Mouse (Mus musculus) heart, embryonic 10.5 days (tissue): ENCODE results near the gene Fbln2. TPM values are rescaled to one million over a fixed set of nuclear protein-coding genes. Genes with fewer than 3 reads are reported as not detected.

Experiments
- DNase-seq: peaks from one replicate; pipeline ENCODE4 v3.0.0-alpha.2; 2017; ENCODE audit warnings: low spot score
- H3K27ac ChIP-seq: fragments of 300-500 bp; sonication (generic); 2 replicates; pipeline ENCODE4 v1.5.1; 2016; ENCODE audit warnings: mild to moderate bottlenecking
- H3K27me3 ChIP-seq: fragments of 300-500 bp; sonication (generic); 2 replicates; pipeline ENCODE4 v1.6.1; 2016; ENCODE audit warnings: mild to moderate bottlenecking; ENCODE audit not compliant: poor library complexity, insufficient read depth, severe bottlenecking
- H3K36me3 ChIP-seq: fragments of 300-500 bp; sonication (generic); 2 replicates; pipeline ENCODE4 v1.6.1; 2016; ENCODE audit warnings: mild to moderate bottlenecking, moderate library complexity
- H3K4me1 ChIP-seq: fragments of 300-500 bp; sonication (generic); 2 replicates; pipeline ENCODE4 v1.6.1; 2016; ENCODE audit warnings: mild to moderate bottlenecking
- H3K4me3 ChIP-seq: fragments of 300-500 bp; sonication (generic); 2 replicates; pipeline ENCODE4 v1.5.1; 2016; ENCODE audit warnings: mild to moderate bottlenecking, moderate library complexity
- H3K9me3 ChIP-seq: fragments of 300-500 bp; sonication (generic); 2 replicates; pipeline ENCODE4 v1.6.1; 2016; ENCODE audit warnings: mild to moderate bottlenecking, moderate library complexity
- WGBS: fragments of 180-500 bp; shearing (Covaris S2); methylation state at CpG from one replicate; pipeline ENCODE4 v1.1.7; 2016; 5-methylcytosine and 5-hydroxymethylcytosine counted together
- polyA plus RNA-seq: library from polyadenylated mRNA; unstranded; fragments of >200 nt; fragmentation: Nextera tagmentation; extraction: Ambion mirVana; gene quantifications from 2 replicates; pipeline ENCODE4 v1.2.1, GENCODE M21; 2016

Fbln2 gene
- polyA plus RNA-seq, 1 experiment from 2014 or later = 99.3 TPM

DNA sequence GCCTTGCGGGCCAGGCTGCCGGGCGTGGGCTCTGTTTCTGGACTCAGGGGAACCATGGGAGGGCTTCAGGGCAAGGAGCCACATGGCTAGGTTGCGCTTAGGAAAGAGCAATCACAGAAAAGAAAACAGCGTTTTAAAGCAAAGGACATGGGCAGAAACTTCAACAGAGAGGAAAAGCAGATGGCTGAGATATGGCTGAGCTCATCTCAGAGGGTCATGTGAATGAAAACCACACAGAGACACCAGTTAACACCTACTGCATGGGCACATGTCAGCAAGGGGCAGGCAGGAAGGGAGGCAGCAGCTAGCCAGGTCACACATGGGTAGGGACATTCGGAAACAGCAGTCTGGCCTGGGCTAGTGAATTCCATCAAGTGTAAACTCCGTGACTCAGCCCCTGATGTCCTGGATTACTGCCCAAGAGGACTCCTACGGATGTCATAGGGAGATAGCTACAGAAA lies 10.3 kb upstream of the Fbln2 start:
- Histone ChIP-seq H3K27ac (peak overlapping the region; percentile 79; the same call in 1 of the 2 replicates), H3K27me3 (peaks cover 27% of the 10 kb centered on the region), H3K36me3 (no peaks in the 10 kb centered on the region), H3K4me1 (peaks cover 13% of the 10 kb centered on the region), H3K9me3 (no peaks in the 10 kb centered on the region), H3K4me3 (no peak overlapping the region)
- DNase-seq = no peak
- WGBS = 65% methylated on average over 8 of the region's 8 CpGs

DNA sequence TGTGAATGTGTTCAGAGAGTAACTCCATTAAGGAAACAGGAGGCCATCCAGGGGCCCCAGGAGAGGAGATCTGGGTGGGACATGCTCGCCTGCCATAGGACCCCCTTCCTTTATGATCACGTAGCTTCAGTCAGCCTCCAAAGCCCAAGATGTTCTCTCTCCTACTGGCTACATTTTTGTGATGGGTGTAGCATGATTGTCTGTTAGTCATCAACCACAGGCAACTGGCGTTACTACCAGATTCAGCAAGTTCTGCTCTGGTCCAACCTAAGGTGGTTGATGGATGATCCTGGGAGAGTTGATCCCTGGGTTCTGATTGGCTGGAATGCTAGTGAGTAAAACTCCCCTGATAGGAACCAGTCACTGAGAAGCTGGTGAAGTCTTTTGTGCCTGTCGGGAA lies 9.7 kb upstream of the Fbln2 start:
- Histone ChIP-seq H3K9me3 (no peaks in the 10 kb centered on the region), H3K4me3 (no peak overlapping the region), H3K36me3 (no peaks in the 10 kb centered on the region), H3K27ac (no peak overlapping the region), H3K4me1 (peaks cover 13% of the 10 kb centered on the region), H3K27me3 (peaks cover 20% of the 10 kb centered on the region)
- 74% methylated on average over 4 of the region's 4 CpGs for whole genome bisulfite sequencing
- no peak for DNase-seq

DNA sequence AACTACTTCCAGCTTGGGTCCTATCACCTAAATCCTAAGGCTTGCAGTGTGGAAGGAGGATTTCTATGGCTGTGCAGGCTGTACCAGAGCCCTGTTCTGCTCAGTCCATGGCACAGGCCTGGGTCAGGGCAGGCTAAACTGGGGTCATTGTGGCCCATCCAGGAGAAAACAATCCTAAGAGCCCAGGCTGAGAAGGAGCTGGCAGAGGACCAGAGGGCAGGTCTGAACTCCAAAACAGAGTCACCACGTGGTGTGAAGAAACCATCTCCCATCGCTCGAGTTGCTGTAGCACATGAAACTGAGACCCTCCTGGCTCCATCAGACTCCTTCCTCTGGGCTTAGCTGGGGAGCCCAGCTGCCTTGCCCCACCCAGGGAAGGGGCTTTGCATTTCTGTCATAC lies 6.9 kb upstream of the Fbln2 start:
- Histone ChIP-seq H3K4me3 (no peak overlapping the region), H3K9me3 (no peaks in the 10 kb centered on the region), H3K27me3 (no peaks in the 10 kb centered on the region), H3K27ac (no peak overlapping the region), H3K4me1 (peaks cover 26% of the 10 kb centered on the region), H3K36me3 (no peaks in the 10 kb centered on the region)
- 73% methylated on average over 3 of the region's 3 CpGs for WGBS
- no peak for DNase-seq

DNA sequence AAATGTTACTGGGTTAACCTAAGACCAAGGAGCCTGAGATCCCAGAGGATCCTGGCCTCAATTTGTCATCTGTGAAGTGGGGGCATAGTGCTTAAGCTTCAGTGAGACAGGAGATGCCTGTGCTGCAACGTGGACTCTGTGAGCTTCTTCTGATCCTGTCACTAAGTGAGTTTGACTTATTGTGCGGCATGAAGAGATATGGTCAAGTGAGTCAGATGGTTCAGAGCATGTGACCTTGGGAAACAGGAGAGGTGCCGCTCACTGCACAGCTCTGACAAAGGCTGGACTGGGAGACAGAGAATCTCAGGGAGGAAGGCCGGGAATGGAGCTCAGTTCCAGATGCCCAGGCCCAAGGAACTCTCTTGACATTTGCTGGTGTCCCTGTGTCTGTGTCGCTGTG lies 6.5 kb upstream of the Fbln2 start:
- Histone ChIP-seq H3K36me3 (no peaks in the 10 kb centered on the region), H3K27ac (0 out of 2 replicates have a peak overlapping the region, but pooled peaks have one; percentile 18), H3K27me3 (no peaks in the 10 kb centered on the region), H3K4me3 (no peak overlapping the region), H3K4me1 (peaks cover 29% of the 10 kb centered on the region), H3K9me3 (no peaks in the 10 kb centered on the region)
- 44% methylated on average over 5 of the region's 5 CpGs for WGBS
- DNase-seq = no peak

DNA sequence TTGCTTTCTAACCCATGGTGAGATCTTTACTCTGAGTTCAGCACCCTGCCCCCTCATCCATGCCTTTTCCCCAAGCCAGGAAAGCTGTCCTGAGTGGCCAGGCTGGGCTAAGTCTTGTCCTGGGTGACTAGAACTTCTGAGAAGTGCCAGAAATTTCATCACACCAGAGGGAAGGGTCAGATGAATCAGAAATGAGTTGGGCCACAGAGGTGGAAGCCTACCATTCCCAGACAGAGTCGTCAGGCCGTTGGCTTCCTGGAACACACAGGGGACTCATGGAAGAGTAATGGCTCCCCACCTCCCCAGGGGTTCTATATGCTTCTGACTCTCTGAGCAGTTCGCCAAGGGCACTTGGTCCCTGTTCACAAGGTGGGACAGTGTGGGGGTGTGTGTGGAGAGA lies 4.8 kb upstream of the Fbln2 start:
- H3K4me1 ChIP-seq = peaks cover 43% of the 10 kb centered on the region
- H3K4me3 ChIP-seq = no peak overlapping the region
- no peaks in the 10 kb centered on the region for H3K36me3 ChIP-seq
- DNase-seq = no peak
- WGBS = 59% methylated on average over 3 of the region's 3 CpGs
- H3K27me3 ChIP-seq = no peaks in the 10 kb centered on the region
- H3K9me3 ChIP-seq = no peaks in the 10 kb centered on the region
- H3K27ac ChIP-seq = no peak overlapping the region

DNA sequence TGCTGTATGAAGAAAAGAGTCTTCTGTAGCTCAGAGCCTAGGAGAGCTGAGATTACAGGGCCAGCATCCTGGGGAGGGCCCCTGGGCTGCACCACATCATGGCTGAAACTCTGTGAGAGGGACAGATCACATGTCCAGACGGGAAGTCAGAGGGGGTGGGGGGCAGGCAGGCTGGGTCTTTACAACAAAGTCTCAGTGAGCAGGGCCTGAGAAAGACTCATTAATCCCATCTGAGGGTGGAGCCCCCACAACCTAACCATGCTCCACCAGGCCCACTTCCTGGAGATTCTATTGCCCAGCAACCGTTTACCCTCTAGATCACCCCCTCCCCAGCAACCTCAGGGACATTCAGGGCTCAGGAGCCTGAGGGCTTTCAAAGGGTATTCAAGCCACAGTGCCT lies 2.5 kb upstream of the Fbln2 start:
- DNase-seq = no peak
- Histone ChIP-seq H3K4me3 (no peak overlapping the region), H3K27ac (peak overlapping the region; percentile 66), H3K4me1 (peaks cover 56% of the 10 kb centered on the region), H3K36me3 (no peaks in the 10 kb centered on the region), H3K27me3 (peaks cover 16% of the 10 kb centered on the region), H3K9me3 (no peaks in the 10 kb centered on the region)
- WGBS = 24% methylated on average over 2 of the region's 2 CpGs

DNA sequence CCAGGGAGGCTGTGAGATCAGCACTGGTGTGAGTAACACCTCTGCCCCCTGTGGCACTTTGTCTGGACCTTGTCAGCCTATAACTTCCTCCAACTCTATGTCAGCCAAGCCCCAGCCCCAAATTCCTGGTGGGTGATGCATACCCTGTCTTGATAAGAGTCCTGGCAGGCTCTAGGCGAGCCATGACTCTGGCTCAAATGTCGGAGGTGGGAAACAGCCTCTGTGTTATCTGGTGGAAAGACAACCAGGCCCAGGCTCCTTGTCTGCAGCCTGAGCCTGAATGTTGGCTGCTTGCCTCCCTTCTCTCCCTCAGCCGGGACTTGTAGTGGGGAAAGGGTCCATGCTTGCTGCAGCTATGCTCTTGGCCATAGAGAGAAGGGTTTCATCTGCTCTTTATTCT lies 1.4 kb upstream of the Fbln2 start:
- H3K27ac ChIP-seq = peak overlapping the region; percentile 66
- WGBS = 6% methylated on average over 3 of the region's 3 CpGs
- peaks cover 24% of the 10 kb centered on the region for H3K27me3 ChIP-seq
- DNase-seq = peak; percentile 93
- no peak overlapping the region for H3K4me3 ChIP-seq
- H3K9me3 ChIP-seq = no peaks in the 10 kb centered on the region
- H3K4me1 ChIP-seq = peaks cover 53% of the 10 kb centered on the region
- no peaks in the 10 kb centered on the region for H3K36me3 ChIP-seq

DNA sequence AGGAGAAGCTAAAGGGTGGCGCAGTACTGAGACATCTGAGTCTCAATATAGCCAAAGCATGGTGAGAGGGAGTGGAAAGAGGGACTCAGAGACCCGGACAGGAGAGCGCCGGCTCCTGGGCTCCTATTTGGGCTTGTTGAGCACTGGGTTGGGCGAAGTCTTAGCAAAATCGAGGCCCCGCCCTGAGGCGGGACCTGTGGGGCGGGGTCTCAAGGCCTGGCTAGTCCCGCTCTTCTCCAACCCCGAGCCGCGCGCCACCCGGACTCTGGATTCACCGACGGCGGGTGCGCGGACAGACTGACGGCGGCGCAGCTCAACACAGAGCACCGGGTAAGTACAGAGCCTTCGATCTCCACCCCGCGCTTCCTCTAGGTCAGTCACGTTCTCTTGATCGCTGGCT lies 316 bp downstream of the Fbln2 start:
- H3K4me1 ChIP-seq = peaks cover 54% of the 10 kb centered on the region
- peak overlapping the region; percentile 60 for H3K4me3 ChIP-seq
- no peaks in the 10 kb centered on the region for H3K9me3 ChIP-seq
- peak overlapping the region; percentile 81 for H3K27ac ChIP-seq
- 1% methylated on average over 29 of the region's 29 CpGs for WGBS
- no peaks in the 10 kb centered on the region for H3K36me3 ChIP-seq
- H3K27me3 ChIP-seq = peaks cover 29% of the 10 kb centered on the region
- peak; percentile 89 for DNase-seq

DNA sequence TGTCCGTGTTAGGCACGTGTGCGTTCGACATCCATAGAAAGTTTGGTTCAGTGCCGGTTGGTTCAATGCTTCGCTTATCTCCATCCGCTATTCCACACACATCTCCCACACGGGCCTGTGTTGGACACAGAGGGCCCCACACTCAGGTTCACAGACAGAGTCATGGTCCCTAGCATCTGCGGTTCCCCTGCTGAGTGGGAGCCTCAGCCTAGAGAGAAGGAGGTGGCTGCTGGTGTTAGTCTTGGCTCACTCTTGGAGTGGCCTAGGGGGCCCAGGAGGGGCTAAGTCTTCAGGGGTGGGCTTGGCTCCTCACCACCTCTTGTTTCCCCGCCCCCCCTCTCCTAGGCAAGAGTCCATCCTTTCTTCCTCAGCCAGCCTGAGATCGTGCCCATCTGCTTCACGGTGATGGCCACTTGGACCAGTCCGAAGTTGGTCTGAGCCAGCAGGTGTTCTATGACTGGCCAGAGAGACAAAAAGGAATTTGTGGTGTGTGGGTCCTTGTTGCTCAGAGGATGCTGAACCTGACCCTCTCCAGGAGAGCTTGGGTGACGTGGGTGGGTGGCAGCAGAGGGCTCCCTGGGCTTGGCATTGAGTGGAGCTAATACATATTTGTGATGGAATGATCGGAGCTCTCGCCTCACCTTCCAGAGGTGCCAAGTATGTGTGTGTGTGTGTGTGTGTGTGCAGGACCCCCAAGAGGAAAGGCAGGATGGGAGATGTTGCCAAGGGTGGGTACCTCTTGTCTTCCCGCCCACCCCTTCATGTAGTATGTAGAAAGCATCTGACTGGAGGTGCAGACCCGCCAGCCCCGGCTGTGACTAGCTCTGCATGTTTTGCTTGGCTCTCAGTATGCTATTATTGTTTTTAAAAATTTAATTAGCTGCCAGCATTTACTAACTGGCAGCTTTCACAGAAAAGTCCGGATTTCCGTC lies 1.3 kb downstream of the Fbln2 start:
- Histone ChIP-seq H3K4me1 (peaks cover 62% of the 10 kb centered on the region), H3K27me3 (peaks cover 38% of the 10 kb centered on the region), H3K9me3 (no peaks in the 10 kb centered on the region), H3K27ac (peak overlapping the region; percentile 81), H3K36me3 (no peaks in the 10 kb centered on the region), H3K4me3 (peak overlapping the region; percentile 60)
- WGBS = 57% methylated on average over 21 of the region's 21 CpGs
- DNase-seq = no peak

DNA sequence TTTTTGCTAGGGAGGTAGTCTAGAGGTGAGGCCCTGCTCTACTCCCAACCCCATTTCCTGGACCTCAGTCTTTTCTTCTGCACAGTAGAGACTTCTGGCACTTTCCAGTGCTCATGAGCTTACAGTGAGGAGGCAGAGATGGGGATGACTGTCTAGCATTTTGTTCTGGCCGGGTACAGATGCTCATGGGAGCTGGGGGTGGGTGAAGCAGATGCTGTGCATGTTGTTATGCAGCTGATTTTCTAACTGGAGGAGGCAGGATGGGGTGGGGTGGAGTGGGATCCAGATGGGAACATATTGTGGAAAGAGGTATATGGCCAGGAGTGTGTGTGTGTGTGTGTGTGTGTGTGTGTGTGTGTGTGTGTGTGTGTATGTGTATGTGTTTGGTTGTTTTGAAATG lies 3.2 kb downstream of the Fbln2 start:
- Histone ChIP-seq H3K36me3 (no peaks in the 10 kb centered on the region), H3K4me1 (peaks cover 43% of the 10 kb centered on the region), H3K4me3 (no peak overlapping the region), H3K9me3 (no peaks in the 10 kb centered on the region), H3K27me3 (peaks cover 46% of the 10 kb centered on the region), H3K27ac (no peak overlapping the region)
- no peak for DNase-seq
- 63% methylated on average over 1 of the region's 1 CpGs for WGBS

DNA sequence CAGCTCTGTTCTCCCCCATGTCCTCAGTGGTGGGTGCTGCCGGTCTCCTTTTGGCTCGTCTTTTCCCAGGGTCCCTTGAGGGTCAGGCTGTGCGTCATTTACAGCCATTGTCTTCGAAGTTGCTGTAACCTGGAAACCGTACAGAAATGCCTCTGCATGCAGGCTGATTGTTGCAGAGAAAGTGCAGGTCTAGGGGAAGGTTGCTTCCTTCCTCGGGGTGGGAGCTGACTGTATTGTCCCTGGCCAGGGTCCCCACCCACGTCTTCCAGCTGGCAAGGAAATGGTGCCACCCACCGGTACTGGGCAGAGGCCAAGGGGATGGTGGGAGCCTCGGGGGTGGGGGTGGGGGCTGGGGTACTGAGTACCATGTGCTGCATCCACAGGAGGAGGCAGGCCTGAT lies 6.2 kb downstream of the Fbln2 start:
- Histone ChIP-seq H3K27ac (no peak overlapping the region), H3K9me3 (no peaks in the 10 kb centered on the region), H3K4me3 (no peak overlapping the region), H3K36me3 (no peaks in the 10 kb centered on the region), H3K27me3 (peaks cover 61% of the 10 kb centered on the region), H3K4me1 (peaks cover 16% of the 10 kb centered on the region)
- WGBS = 67% methylated on average over 9 of the region's 9 CpGs
- DNase-seq = no peak

DNA sequence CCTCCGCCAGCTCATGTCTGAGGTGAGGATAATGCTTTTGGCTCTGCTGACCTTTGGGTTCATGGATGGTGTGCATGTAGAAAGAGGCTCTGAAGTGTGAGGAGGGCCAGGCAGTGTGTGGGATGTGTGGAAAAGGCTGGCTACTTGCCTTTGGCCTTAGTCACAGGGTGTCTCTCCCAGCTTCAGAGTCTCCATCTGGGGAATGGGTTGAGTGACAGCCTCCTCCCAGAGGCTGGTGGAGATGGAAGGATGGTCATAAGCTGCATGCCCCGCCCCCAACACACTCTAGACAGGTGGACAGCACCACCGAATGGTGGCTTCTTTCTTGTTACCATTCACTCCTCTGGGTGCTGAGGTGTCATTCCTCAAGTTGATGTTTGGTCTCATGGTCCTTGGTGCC lies 6.6 kb downstream of the Fbln2 start:
- H3K27ac ChIP-seq = no peak overlapping the region
- 70% methylated on average over 3 of the region's 3 CpGs for WGBS
- no peaks in the 10 kb centered on the region for H3K36me3 ChIP-seq
- H3K4me1 ChIP-seq = peaks cover 13% of the 10 kb centered on the region
- no peaks in the 10 kb centered on the region for H3K9me3 ChIP-seq
- DNase-seq = no peak
- no peak overlapping the region for H3K4me3 ChIP-seq
- peaks cover 61% of the 10 kb centered on the region for H3K27me3 ChIP-seq

DNA sequence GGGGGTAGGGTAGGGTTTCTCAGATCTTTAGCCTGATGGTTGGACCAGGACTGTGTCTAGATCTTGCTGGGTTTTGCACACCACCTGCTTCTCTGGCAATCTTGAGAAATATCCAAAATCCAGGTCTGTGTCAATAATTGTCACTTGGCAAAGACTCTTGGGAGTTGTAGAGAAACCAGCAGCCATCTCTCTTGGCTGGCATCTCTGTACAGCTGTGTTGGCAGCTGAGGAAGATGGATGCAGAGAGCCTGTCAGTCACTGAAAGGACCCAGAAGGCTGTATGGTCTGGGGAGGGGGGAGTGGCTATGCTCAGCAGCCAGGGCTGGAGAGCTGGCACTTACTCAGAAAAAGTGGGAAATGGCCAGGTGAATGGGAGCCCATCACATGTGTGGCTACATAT lies 7.8 kb downstream of the Fbln2 start:
- Histone ChIP-seq H3K27me3 (peaks cover 50% of the 10 kb centered on the region), H3K4me3 (no peak overlapping the region), H3K27ac (no peak overlapping the region), H3K4me1 (peaks cover 13% of the 10 kb centered on the region), H3K36me3 (no peaks in the 10 kb centered on the region), H3K9me3 (no peaks in the 10 kb centered on the region)
- no peak for DNase-seq
